1 mouse cellular context compared by ENCODE assay signal in the genomic region with DNA sequence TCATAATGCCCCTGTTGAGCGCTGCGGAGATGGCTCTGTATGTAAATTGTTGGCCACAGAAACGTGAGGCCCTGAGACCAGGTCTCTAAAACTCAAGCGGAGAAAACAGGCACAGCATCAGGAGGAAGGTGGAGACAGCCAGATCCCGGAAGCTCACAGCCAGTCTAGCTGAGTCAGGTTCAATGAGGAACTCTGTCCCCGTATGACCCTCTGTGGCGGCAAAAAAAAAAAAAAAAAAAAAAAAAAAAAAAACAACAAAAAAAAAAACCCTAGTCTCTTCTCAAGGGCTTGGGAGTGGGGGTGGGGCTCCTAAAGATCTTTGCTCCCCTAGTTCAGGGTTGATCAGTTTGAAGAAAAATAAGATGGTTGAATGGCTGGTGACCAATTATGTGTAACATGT.
TF ChIP-seq lines count a peak whose summit lies in the region.

No protein-coding gene starts in this region.

TF ChIP-seq in ES-E14, 5 proteins besides CTCF, POLR2A, EP300 and RAD21:
- TF ChIP-seq ZNF384 (IDR thresholded peaks at IDR 0.05; ENCODE audit: low read depth, low read length) (peak; percentile 92), HCFC1 (IDR thresholded peaks at IDR 0.05; ENCODE audit: borderline replicate concordance, insufficient read depth, low read length) (no peak), MAFK (IDR thresholded peaks at IDR 0.05; ENCODE audit: insufficient read depth, low read depth, low read length) (peak; percentile 31; the same call in 1 of the 2 replicates)
